Mouse (Mus musculus) testis, adult 2 months (tissue): ENCODE measurements around the gene Slc43a3.

Experiments
- CTCF ChIP-seq: fragments of 200-500 bp; IDR thresholded peaks from 2 replicates; pipeline ENCODE4 v1.5.1; 2012; ENCODE audit warnings: low read depth, mild to moderate bottlenecking, inconsistent platforms, low read length, moderate library complexity; ENCODE audit not compliant: control insufficient read depth, insufficient read depth, insufficient replicate concordance
- POLR2A ChIP-seq: fragments of 200-500 bp; IDR thresholded peaks from 2 replicates; pipeline ENCODE4 v1.6.1; 2012; ENCODE audit warnings: low read depth, mild to moderate bottlenecking, inconsistent platforms, low read length, moderate library complexity; ENCODE audit not compliant: control insufficient read depth

DNA sequence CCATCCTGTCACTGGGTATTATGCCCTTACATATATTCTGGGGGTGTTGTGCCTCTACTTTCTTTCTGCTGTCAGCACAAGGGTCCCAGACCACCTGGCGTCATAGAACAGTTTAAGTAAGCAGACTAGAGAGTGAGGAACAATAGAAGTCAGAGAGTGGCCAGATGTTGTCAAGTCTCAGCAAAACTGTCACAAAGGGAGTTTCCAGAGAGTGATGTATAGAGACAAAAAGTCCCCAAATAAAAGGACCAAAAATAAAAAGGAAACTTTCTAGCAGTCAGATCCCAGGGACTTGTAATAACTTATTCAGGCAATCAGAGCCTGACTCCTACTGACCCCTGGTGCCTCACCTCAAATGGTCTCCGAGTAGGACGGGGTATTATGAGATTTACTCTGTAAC is 25.5 kb downstream of the Slc43a3 start:
- TF ChIP-seq CTCF (no peak), POLR2A (no peak)
